Mouse (Mus musculus) myocyte (in vitro differentiated cells): ENCODE results near the gene Gm28635. TPM values are rescaled to one million over a fixed set of nuclear protein-coding genes. Genes with fewer than 3 reads are reported as not detected.

Source experiments
- H3K27me3 ChIP-seq: one replicate; pipeline ENCODE4 v1.6.1; 2011; ENCODE audit not compliant: control insufficient read depth, insufficient read depth, insufficient read length
- H3K36me3 ChIP-seq: one replicate; pipeline ENCODE4 v1.6.1; 2011; ENCODE audit not compliant: control insufficient read depth, insufficient read depth
- H3K4me2 ChIP-seq: one replicate; pipeline ENCODE4 v1.6.1; 2011; ENCODE audit warnings: low read depth, control low read depth
- H3K4me3 ChIP-seq: one replicate; pipeline ENCODE4 v1.5.1; 2011; ENCODE audit warnings: mild to moderate bottlenecking, control low read depth, moderate library complexity
- H3K79me2 ChIP-seq: one replicate; pipeline ENCODE4 v1.6.1; 2011; ENCODE audit not compliant: control insufficient read depth, insufficient read depth
- H3ac ChIP-seq: one replicate; pipeline ENCODE4 v1.6.1; 2011; ENCODE audit not compliant: control insufficient read depth, insufficient read length
- CEBPB ChIP-seq: IDR thresholded peaks from 2 replicates; pipeline ENCODE4 v1.6.1; 2011; ENCODE audit warnings: mild to moderate bottlenecking, moderate library complexity; ENCODE audit not compliant: poor library complexity, insufficient read depth, severe bottlenecking
- E2F4 ChIP-seq: IDR thresholded peaks from one replicate; pipeline ENCODE4 v1.6.1; 2011; ENCODE audit warnings: mild to moderate bottlenecking, control low read depth, moderate library complexity; ENCODE audit not compliant: insufficient read depth
- MAX ChIP-seq: IDR thresholded peaks from one replicate; pipeline ENCODE4 v1.6.1; 2011; ENCODE audit warnings: low read depth, mild to moderate bottlenecking, control low read depth
- MYOD1 ChIP-seq, 3 experiments: IDR thresholded peaks; one replicate each; pipeline ENCODE4 v1.6.1; 2011; ENCODE audit warnings: control low read depth in 2 of 3, low read depth in 2 of 3, mild to moderate bottlenecking in 2 of 3, moderate library complexity in 1 of 3; ENCODE audit not compliant: insufficient read length in 2 of 3, control insufficient read depth in 1 of 3
- MYOG ChIP-seq, 3 experiments: IDR thresholded peaks; one replicate each; pipeline ENCODE4 v1.6.1; 2011; ENCODE audit warnings: control low read depth in 2 of 3, low read depth in 2 of 3, mild to moderate bottlenecking in 2 of 3; ENCODE audit not compliant: insufficient read length in 2 of 3, control insufficient read depth in 1 of 3, insufficient read depth in 1 of 3
- POLR2A ChIP-seq: IDR thresholded peaks from one replicate; pipeline ENCODE4 v1.6.1; 2011; ENCODE audit warnings: low read depth, mild to moderate bottlenecking, control low read depth, moderate library complexity; ENCODE audit not compliant: insufficient read length
- POLR2AphosphoS2 ChIP-seq: IDR thresholded peaks from one replicate; pipeline ENCODE4 v1.6.1; 2011; ENCODE audit warnings: low read depth, control low read depth; ENCODE audit not compliant: insufficient read length
- REST ChIP-seq: IDR thresholded peaks from one replicate; pipeline ENCODE4 v1.6.1; 2011; ENCODE audit warnings: mild to moderate bottlenecking, control low read depth, moderate library complexity; ENCODE audit not compliant: insufficient read depth, insufficient read length
- SRF ChIP-seq: IDR thresholded peaks from one replicate; pipeline ENCODE4 v1.6.1; 2011; ENCODE audit warnings: low read depth; ENCODE audit not compliant: control insufficient read depth, insufficient read length
- TCF12 ChIP-seq: IDR thresholded peaks from one replicate; pipeline ENCODE4 v1.6.1; 2011; ENCODE audit warnings: mild to moderate bottlenecking, control low read depth; ENCODE audit not compliant: poor library complexity, insufficient read depth, severe bottlenecking
- TCF3 ChIP-seq: IDR thresholded peaks from one replicate; pipeline ENCODE4 v1.6.1; 2011; ENCODE audit warnings: low read depth, control low read depth; ENCODE audit not compliant: insufficient read length
- USF1 ChIP-seq: IDR thresholded peaks from one replicate; pipeline ENCODE4 v1.6.1; 2011; ENCODE audit warnings: low read depth, mild to moderate bottlenecking, control low read depth, moderate library complexity
- polyA plus RNA-seq: library from polyadenylated mRNA; unstranded; fragments of >200 nt; fragmentation: generic; extraction: Trizol; gene quantifications from one replicate; pipeline ENCODE4 v1.2.1, GENCODE M21; 2012; ENCODE audit warnings: missing spikeins

The Gm28635 gene
- polyA plus RNA-seq, 1 experiment, result not detected

DNA sequence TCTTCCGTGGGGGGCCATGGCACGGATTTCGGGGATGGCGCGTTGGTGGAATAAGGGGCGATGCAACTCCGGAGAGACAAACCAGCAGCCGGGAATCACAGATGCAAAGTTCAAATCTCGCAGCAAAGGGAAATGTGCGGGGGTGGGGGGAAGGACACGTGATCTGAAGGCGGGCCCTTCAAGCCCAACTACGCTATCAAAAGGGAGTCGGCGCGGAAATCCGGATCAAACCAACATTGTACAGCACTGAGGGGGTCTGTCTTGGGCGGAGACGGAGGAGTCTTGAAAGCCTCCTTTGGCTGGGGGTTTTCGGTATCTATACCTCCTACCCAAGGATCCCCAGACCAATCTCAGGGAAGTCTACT is 7.3 kb downstream of the Gm28635 start, which contains the start of gene Selenoh:
Gene Selenoh (minus strand): TSS at position 202 of the 365 bp plus-strand sequence.
- Histone ChIP-seq H3ac (peak within 1 kb of the TSS; percentile 91), H3K4me3 (peak within 1 kb of the TSS; percentile 92), H3K79me2 (peaks cover 15% of the 10 kb centered on the region), H3K27me3 (no peaks in the 10 kb centered on the region), H3K36me3 (peaks cover 12% of the 10 kb centered on the region), H3K4me2 (peak within 1 kb of the TSS; percentile 89)
- TF ChIP-seq POLR2AphosphoS2, result peak; percentile 75
- TF ChIP-seq TCF12, result no peak
- peak; percentile 99 for TF ChIP-seq USF1
- TF ChIP-seq MAX, result peak; percentile 18
- peak; percentile 92 for TF ChIP-seq E2F4

DNA sequence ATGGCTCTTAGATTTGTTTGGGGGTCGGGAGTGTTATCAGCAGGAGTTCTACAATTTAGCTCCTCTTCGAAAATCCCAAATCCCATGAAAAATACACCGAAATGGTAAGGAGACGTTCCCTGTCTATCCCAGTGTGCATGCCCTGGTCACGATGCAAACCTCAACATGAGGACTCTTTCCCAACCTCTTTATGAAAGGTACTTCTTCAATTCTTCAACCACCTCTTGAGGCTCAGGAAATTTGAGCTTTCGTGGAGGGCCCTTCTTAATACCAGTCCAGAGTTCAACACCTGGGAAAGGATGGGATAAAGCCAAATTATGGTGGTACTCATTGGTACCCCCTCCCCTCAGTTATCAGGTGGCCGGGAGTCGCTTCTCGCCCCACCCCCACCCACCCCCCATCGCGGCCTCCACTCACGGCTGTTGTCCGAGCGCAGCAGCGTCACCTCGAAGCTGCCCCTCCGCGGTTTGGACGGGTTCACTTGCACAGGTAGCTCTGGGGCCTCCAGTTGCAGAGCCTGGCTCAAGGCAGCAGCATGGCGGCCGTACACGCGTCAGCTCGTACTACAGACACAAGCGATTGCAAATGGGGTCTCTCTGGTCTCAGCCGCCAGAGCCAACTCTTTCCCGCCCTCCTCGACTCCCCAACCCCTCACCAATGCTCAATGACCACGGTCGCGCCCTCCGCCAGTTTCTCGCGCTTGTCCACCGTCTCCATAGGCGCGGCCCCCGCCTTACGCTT is 7.8 kb downstream of the Gm28635 start:
- peak overlapping the region; percentile 91 for H3ac ChIP-seq
- no peaks in the 10 kb centered on the region for H3K27me3 ChIP-seq
- TF ChIP-seq MYOG (IDR thresholded peaks at IDR 0.05; ENCODE audit: control insufficient read depth in 1 of 3, insufficient read depth in 1 of 3, insufficient read length in 2 of 3, low read depth in 2 of 3) (no peak), SRF (no peak), USF1 (no peak), POLR2AphosphoS2 (no peak), E2F4 (no peak), MAX (no peak)
- peak overlapping the region; percentile 89 for H3K4me2 ChIP-seq
- H3K36me3 ChIP-seq, result peaks cover 12% of the 10 kb centered on the region
- peak overlapping the region; percentile 92 for H3K4me3 ChIP-seq
- peaks cover 15% of the 10 kb centered on the region for H3K79me2 ChIP-seq

- TF ChIP-seq TCF12, result no peak
- no peak for TF ChIP-seq POLR2AphosphoS2
- no peak for TF ChIP-seq E2F4
- no peak for TF ChIP-seq MYOG (IDR thresholded peaks at IDR 0.05; ENCODE audit: control insufficient read depth in 1 of 3, insufficient read depth in 1 of 3, insufficient read length in 2 of 3, low read depth in 2 of 3)
- no peak for TF ChIP-seq MYOD1 (IDR thresholded peaks at IDR 0.05; ENCODE audit: control insufficient read depth in 1 of 3, insufficient read length in 2 of 3, low read depth in 2 of 3)
- no peak for TF ChIP-seq CEBPB
- TF ChIP-seq USF1, result no peak
- no peak for TF ChIP-seq MAX
- TF ChIP-seq TCF3, result no peak
- TF ChIP-seq SRF, result no peak
- no peak for TF ChIP-seq REST
- no peak for TF ChIP-seq POLR2A
- Histone ChIP-seq H3K4me2 (no peak overlapping the region), H3K4me3 (no peak overlapping the region)
Measured at GRCm38 (mm10) chr2:84666081-84666480, 11.8 kb downstream of the Gm28635 start.

GRCm38 (mm10) chr2:84662866-84663265 is 15.0 kb downstream of the Gm28635 start:
- Histone ChIP-seq H3ac (no peak overlapping the region), H3K27me3 (no peaks in the 10 kb centered on the region), H3K36me3 (no peaks in the 10 kb centered on the region), H3K79me2 (no peaks in the 10 kb centered on the region), H3K4me3 (no peak overlapping the region), H3K4me2 (no peak overlapping the region)
- TF ChIP-seq REST (no peak), TCF3 (no peak), E2F4 (no peak), SRF (no peak), POLR2AphosphoS2 (no peak), MAX (no peak), TCF12 (no peak)

More at GRCm38 (mm10) chr2:84666081-84666480, 11.8 kb downstream of the Gm28635 start:
- Histone ChIP-seq H3ac (no peak overlapping the region), H3K79me2 (peaks cover 15% of the 10 kb centered on the region), H3K36me3 (no peaks in the 10 kb centered on the region), H3K27me3 (no peaks in the 10 kb centered on the region)

- Histone ChIP-seq H3K4me2 (no peak overlapping the region), H3K4me3 (no peak overlapping the region), H3K36me3 (no peaks in the 10 kb centered on the region), H3K79me2 (no peaks in the 10 kb centered on the region), H3ac (no peak overlapping the region), H3K27me3 (no peaks in the 10 kb centered on the region)
- TF ChIP-seq USF1, result no peak
- no peak for TF ChIP-seq REST
- no peak for TF ChIP-seq E2F4
- no peak for TF ChIP-seq MAX
- TF ChIP-seq POLR2AphosphoS2, result no peak
- TF ChIP-seq MYOD1 (IDR thresholded peaks at IDR 0.05; ENCODE audit: control insufficient read depth in 1 of 3, insufficient read length in 2 of 3, low read depth in 2 of 3), result no peak
- no peak for TF ChIP-seq POLR2A
- TF ChIP-seq TCF12, result no peak
- no peak for TF ChIP-seq TCF3
- no peak for TF ChIP-seq CEBPB
- TF ChIP-seq MYOG (IDR thresholded peaks at IDR 0.05; ENCODE audit: control insufficient read depth in 1 of 3, insufficient read depth in 1 of 3, insufficient read length in 2 of 3, low read depth in 2 of 3), result no peak
- no peak for TF ChIP-seq SRF
Measured at GRCm38 (mm10) chr2:84660253-84660652, 17.6 kb downstream of the Gm28635 start.
